Mouse (Mus musculus): Measurements from ENCODE around the gene Olfr33.

Gene Olfr33

DNA sequence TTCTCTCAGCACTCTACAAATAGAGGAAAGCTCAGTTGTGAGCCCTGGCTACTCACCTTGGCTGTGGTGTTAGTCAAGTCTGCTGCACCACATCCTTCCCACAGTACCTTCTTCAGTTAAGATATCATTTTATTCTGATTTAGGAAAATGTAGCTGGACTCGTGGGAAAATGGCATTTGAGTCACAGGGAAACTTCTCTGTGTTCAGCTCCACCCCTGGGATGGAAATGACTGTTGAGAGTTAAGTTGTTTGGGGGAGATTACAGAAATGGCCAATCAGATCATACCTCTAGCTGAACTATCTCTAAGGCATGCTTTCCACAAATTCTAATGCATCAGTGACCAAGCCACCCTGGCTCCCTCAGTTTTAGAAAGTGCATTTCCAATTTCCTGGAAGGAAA lies at the start of gene Olfr33:
Olfr33 (minus strand) TSS at position 101 of the 400 bp plus-strand sequence.
- DNase-seq (ENCODE audit: low read depth), result no peak

DNA sequence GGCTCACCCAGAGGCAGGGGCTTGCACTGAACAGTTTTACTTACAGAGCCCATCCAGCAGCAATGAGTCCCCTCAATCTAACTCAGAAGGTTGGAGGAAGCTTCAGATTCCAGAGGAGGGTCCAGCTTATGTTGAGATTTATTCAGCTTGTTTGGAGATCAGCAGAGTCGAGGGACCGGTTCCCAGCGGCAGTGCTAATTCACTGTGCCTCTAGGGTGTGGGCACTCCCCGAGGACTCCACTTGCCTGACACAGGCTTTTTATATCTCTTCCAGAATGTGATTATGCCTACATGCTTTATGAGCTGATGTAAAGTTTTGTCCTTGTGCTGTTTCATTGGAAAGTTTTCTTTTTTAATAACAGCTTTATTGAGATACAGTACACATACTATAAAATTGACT lies 40.4 kb upstream of the Olfr33 start, which contains the start of the genes Olfr560 and Olfr78:
Olfr560 (minus strand) TSS at position 101 of the 400 bp plus-strand sequence.
Olfr78 (minus strand) TSS at position 206 of the 400 bp plus-strand sequence.
- DNase-seq (ENCODE audit: low read depth), result no peak

DNA sequence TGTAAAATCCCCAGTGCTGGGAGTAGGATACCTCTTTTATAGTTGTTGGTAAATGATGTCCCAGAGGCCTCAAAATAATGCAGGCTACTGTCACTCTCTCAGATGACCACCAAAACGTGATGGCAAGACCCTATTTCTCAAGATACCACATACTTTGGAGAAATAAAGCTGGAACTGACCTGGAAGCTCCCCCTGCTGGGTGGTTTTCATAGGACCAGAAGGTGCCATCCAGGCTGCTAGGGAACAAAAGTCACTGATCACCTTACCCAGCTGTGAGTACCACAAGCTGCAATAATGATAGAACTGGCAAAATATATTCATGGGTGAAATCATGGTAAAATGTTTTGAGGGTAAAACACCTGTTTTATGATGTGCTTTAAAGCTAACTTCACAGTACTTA lies 33.2 kb upstream of the Olfr33 start:
- peak; percentile 17 for DNase-seq (ENCODE audit: low read depth)

DNA sequence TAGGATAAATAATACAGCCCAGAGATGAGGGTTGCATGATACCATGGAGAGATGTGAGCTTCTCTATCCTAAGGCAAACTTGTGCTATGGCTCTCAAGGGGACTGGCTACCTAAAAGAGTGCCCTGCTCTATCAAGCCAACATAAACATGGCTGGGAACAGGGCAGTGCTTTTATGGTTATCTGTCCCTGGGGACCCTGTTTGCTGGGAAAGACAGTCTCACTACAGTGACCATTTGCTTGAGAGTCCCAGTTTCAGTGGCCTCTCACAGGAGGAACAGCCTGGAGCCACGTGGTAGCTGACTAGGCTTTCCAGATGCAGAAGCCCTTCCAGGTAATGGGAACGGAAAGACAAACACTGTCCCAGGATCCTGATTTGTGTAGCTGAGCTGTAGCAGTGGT lies 18.8 kb upstream of the Olfr33 start:
- DNase-seq (ENCODE audit: low read depth), result no peak

DNA sequence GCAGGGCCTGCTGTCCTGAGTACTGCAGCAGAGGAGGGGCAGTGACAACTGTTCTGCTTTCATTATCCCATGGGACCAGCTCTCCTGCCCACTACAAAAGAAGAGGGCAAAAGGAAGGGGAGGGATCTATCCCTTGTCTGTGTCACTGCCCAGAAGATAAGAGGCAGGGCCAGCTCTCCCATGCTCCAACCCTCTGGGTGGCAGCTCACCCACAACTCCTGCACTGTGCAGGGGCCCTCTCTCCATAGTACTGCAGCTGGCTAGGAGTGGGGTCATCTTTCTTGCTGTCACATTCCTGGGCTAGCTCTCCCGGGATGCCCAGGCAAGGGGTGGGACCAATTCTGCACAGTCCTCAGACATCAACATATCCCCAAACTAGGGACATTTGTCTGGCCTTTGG lies 14.9 kb upstream of the Olfr33 start:
- DNase-seq (ENCODE audit: low read depth), result no peak

DNA sequence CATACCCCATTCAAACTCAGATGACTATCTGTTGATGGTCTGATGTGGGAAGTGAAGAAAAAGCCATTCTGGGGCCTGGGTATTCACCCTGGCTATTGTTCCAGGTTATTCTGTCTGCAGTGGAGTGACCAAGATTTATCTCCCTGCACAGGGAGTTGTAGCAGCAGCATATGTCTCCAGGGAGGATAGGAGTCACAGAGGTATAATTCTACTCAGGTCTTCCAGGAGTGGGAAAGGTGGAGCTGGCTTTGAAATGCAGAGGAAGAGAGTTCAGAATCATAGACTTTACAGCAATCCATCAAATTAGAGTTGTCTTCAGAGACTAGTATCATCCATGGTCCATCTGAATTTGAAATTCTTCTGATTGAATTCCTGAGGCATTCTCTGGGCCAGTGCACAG lies 8.5 kb upstream of the Olfr33 start, which contains the start of gene Olfr559:
Olfr559 (minus strand) TSS at position 101 of the 400 bp plus-strand sequence.
- DNase-seq (ENCODE audit: low read depth), result no peak

DNA sequence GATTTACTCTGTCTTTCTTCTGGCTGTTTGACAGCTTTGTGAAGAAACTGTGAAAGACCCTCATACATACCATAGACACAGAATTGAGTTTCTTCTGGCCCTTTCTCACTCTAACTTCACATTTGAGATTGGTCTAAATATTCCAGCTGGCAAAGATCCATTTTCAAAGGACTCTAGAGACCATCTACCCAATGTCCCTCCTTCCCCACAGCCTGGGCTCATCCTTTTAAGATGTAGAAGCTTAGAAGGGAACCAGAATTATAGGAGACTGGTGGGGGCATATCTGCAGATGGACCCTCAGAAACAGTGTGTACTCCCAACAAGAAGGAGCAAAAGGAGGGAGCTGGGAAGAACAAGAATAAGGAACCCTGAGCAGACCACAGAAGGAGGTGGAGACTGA lies 17.0 kb downstream of the Olfr33 start, which contains the start of gene Olfr558:
Olfr558 (plus strand) TSS at position 301 of the 400 bp plus-strand sequence.
- no peak for DNase-seq (ENCODE audit: low read depth)

DNA sequence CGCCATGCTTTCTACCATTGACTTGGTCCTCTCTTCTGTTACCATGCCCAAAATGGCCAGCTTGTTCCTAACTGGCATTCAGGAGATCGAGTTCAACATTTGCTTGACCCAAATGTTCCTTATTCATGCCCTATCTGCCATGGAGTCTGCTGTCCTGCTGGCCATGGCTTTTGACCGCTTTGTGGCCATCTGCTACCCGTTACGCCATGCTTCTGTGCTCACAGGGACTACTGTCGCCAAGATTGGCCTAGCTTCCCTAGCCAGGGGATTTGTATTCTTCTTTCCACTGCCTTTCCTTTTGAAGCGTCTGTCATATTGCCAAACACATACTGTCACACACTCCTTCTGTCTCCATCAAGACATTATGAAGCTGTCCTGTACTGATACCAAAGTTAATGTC lies 20.4 kb downstream of the Olfr33 start:
- DNase-seq (ENCODE audit: low read depth), result no peak

DNA sequence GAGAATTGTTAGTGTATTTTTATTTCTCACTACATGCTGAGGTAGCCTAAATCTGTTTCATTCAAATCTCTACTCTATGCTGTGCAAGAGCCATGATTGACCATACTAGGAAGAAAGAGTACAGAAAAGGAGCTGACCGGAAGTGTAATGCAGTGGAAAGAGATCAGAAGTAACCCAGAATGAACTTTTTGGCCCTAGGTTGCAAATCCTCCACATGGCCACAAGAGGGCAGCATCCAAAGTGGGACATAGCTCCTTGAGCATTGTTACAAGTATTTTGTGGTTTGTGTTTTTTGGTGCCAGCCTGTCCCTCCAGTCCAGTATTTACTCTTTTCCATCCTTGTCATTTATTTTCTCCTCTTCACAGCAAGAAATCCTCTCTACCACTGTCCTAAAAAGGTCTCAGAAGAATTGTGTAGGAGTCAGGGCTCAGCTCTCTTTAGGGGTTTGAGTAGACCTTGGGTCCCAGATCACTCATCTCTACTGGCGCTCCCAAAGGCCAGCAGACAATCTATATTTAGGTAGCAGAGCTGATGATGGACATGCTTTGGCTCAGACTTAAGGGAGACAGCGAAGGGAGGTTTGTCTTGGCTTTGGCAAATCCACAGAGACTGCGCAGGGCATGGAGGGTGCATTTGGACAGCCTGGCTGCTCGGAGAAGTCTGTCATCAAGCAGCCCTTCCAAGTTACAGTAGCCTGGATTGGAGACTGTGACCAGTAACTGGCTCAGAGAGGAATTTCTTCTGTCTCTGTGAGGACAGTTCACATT lies 23.3 kb downstream of the Olfr33 start, which contains the start of gene Olfr557:
Olfr557 (plus strand) TSS at position 553 of the 768 bp plus-strand sequence.
- peak; percentile 80 for DNase-seq (ENCODE audit: low read depth)

DNA sequence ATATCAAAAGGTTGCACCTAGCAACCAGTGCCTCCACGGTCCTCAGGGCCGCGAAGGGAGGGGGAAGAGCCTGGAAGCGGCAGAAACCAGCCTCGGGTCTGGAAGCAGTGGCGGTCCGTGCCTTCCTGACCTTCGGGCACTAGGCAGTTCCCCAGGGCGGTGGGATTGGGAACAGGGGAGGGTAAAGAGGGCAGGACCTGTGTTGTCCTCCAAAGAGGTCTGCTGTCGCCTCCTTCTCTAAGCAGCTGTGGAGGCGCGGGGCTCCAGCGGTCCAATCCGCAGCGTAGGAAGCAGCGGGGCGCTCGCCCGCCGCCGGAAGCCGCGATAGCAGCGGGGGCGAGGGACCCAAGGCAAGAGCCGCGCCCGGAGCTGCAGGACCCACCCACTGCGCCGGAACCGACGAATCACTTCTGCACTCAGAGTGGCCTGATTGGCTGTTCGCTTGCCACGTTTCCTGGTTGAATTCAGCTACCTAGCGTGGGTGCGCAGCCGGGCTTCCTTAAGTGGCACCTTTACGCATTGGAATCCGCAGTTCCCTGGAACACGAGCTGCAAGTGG lies 31.8 kb downstream of the Olfr33 start, which contains the start of gene Trim68:
Trim68 (minus strand) TSS at position 384 of the 558 bp plus-strand sequence.
- peak; percentile 95 for DNase-seq (ENCODE audit: low read depth)

DNA sequence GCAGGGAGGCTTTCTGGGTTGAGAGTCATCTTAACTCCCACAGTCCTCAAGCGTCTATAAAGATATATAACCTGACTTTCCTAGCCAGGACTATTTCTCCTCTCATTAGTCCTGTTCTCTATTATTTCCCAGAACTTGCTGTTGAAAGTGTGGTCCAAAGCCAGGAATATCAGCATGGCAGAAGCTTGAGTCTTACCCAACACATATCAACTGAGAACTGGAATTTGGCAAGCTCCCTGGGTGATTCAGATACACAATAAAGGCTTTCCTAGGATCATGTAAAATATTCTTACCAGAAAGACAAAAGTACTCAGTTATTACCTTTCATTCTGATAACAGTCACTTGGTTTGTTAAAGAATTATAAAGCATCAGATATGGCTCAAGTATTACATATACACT lies 37.0 kb downstream of the Olfr33 start:
- DNase-seq (ENCODE audit: low read depth), result no peak

DNA sequence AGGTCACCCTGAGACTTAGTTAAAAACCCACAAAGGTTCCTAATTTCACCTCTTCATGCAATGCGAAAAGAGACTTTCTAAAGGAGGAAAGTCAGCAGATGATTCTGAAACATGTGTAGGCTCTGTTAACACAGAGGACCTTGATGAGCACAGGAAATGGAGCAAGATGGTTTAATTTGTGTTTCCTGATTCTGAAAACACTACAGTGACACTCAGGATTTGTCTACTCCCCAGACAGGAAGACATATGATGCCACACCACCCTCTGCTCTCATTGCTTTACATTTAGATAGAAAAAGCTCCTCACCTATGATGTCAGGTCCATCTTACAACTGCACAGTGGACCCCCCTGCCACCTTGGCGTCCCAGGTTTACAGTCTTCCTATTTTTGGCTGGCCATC lies 42.6 kb downstream of the Olfr33 start:
- DNase-seq (ENCODE audit: low read depth), result no peak

DNA sequence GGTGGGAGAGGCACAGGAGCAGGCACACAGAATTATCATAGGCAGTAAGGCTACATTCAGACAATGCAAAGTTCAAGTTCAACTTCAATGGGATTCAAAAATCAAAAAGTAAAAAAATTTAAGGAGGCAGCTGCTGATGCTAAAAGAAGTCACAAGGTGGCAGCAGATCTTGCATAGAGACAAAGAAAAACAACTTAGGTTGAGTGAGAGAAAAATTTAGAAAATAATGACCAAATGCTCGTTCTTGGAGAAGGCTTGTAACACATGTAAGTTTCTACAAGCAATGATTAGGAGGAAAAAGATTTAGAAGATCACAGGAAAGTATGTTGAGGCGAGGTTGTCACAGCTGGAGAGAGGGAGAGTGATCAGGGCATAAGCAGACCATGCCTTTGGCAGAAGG lies 53.5 kb downstream of the Olfr33 start:
- DNase-seq (ENCODE audit: low read depth), result peak; percentile 31

DNA sequence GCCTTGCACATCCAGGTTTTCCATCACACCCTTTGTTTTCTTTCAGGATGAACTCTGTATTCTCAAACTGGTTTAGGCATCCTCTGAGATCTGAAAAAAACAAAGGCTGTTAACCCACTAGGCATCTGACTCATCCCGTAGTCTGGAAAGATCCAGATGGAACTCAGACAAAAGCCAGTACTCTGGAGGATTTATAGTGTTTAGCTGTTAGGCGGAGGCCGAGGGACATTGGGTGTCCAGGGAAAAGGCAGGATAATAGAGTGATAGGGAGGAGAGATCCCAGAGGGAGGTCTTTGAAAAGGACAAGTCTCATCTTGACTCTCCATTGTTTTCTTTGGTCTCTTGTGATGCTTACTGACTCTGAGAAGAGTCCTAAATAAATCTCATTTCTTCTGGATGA lies 54.3 kb downstream of the Olfr33 start, which contains the start of gene Olfr556:
Olfr556 (plus strand) TSS at position 301 of the 400 bp plus-strand sequence.
- DNase-seq (ENCODE audit: low read depth), result no peak
